Mouse (Mus musculus): ENCODE data around the gene Tmem53. TPM values are rescaled to one million over a fixed set of nuclear protein-coding genes. Genes with fewer than 3 reads are reported as not detected.
A peak's percentile ranks its signal among the peaks of the same experiment; 100 is the strongest.
"Not testable (repeated sequence)": the region's sequence is repeated elsewhere in the genome, so short reads cannot be mapped to it uniquely, and the experiment has no call there.

The Tmem53 gene
- polyA plus RNA-seq, 1 experiment from 2014 or later: 11.6 TPM

DNA sequence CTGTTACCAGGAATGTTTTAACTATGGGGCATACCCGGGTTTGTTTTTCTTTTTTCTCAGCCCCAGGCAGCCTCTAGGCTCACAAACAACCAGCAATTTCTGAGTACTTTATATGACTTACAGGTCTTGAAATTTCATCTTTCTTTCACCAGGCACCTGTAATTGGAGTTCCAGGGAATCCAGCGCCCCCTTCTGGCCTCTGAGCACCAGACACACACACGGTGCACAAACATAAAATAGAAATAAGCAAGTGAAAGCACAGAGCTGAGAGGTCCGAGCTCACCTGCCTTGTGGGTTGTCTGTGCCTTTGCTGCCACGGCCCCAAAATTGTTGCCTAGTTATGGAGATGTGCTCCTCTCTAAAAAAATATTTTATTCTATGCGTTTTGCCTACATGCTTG, 8.2 kb downstream of the Tmem53 start:
- ATAC-seq (ENCODE audit: low FRiP score); H3K4me2 ChIP-seq (replicated peaks); H3K4me1 ChIP-seq (replicated peaks; ENCODE audit: control insufficient read depth, insufficient read depth, low read length); H3K36me3 ChIP-seq (replicated peaks; ENCODE audit: control insufficient read depth, insufficient read depth); H3K9ac ChIP-seq; DNase-seq (ENCODE audit: low spot score); H3K27me3 ChIP-seq (ENCODE audit: control insufficient read depth, insufficient read depth, low read length); H3K4me3 ChIP-seq (replicated peaks; ENCODE audit: low read length); H3K9me3 ChIP-seq (ENCODE audit: control insufficient read depth, low read length); H3K27ac ChIP-seq: not testable (repeated sequence)
- WGBS: 75% methylated on average over 6 of the region's 6 CpGs

DNA sequence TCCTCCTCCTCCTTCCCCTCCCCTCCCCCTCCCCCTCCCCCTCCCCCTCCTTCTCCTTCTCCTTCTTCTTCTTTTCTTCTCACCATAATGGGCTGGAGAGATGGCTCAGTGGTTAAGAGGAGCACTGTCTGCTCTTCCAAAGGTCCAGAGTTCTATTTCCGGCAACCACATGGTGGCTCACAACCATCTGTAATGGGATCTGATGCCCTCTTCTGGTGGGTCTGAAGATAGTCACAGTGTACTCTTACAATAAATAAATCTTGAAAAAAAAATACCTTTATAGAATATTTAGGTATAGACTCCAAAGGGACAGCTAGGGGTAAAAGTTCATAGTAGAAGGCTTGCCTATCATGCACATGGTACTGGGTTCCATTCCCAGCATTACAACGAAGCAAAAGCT, 9.5 kb downstream of the Tmem53 start:
- WGBS: 90% methylated on average over 2 of the region's 2 CpGs
- H3K27ac ChIP-seq: no peak overlapping the region
- H3K27me3 ChIP-seq (ENCODE audit: control insufficient read depth, insufficient read depth, low read length): no peaks in the 10 kb centered on the region
- H3K4me3 ChIP-seq (replicated peaks; ENCODE audit: low read length): no peak overlapping the region
- no peaks in the 10 kb centered on the region; the same call in 1 of the 2 replicates for H3K4me1 ChIP-seq (replicated peaks; ENCODE audit: control insufficient read depth, insufficient read depth, low read length)
- DNase-seq (ENCODE audit: low spot score) (no peak), ATAC-seq (ENCODE audit: low FRiP score) (no peak)
- no peak overlapping the region for H3K4me2 ChIP-seq (replicated peaks)
- no peaks in the 10 kb centered on the region for H3K9me3 ChIP-seq (ENCODE audit: control insufficient read depth, low read length)
- no peaks in the 10 kb centered on the region for H3K36me3 ChIP-seq (replicated peaks; ENCODE audit: control insufficient read depth, insufficient read depth)
- no peak overlapping the region for H3K9ac ChIP-seq

- H3K27me3 ChIP-seq (ENCODE audit: control insufficient read depth, insufficient read depth, low read length): no peaks in the 10 kb centered on the region
- ATAC-seq (ENCODE audit: low FRiP score): no peak
Observed at GRCm38 (mm10) chr4:117262101-117262913, 10.6 kb downstream of the Tmem53 start.

GRCm38 (mm10) chr4:117262987-117263386, 11.2 kb downstream of the Tmem53 start:
- ATAC-seq (ENCODE audit: low FRiP score): no peak

More at GRCm38 (mm10) chr4:117262101-117262913, 10.6 kb downstream of the Tmem53 start:
- H3K27ac ChIP-seq: no peak overlapping the region
- no peaks in the 10 kb centered on the region for H3K9me3 ChIP-seq (ENCODE audit: control insufficient read depth, low read length)
- H3K4me1 ChIP-seq (replicated peaks; ENCODE audit: control insufficient read depth, insufficient read depth, low read length): no peaks in the 10 kb centered on the region; the same call in 1 of the 2 replicates
- no peak for DNase-seq (ENCODE audit: low spot score)
- no peaks in the 10 kb centered on the region for H3K36me3 ChIP-seq (replicated peaks; ENCODE audit: control insufficient read depth, insufficient read depth)
- WGBS: 77% methylated on average over 13 of the region's 13 CpGs
- H3K9ac ChIP-seq: no peak overlapping the region
- no peak overlapping the region for H3K4me2 ChIP-seq (replicated peaks)
- H3K4me3 ChIP-seq (replicated peaks; ENCODE audit: low read length): no peak overlapping the region

GRCm38 (mm10) chr4:117267284-117267683, 15.5 kb downstream of the Tmem53 start:
- Histone ChIP-seq H3K9ac (no peak overlapping the region), H3K4me2 (replicated peaks) (no peak overlapping the region), H3K36me3 (replicated peaks; ENCODE audit: control insufficient read depth, insufficient read depth) (peaks cover 13% of the 10 kb centered on the region), H3K4me3 (replicated peaks; ENCODE audit: low read length) (no peak overlapping the region), H3K27ac (no peak overlapping the region), H3K27me3 (ENCODE audit: control insufficient read depth, insufficient read depth, low read length) (no peaks in the 10 kb centered on the region), H3K9me3 (ENCODE audit: control insufficient read depth, low read length) (no peaks in the 10 kb centered on the region), H3K4me1 (replicated peaks; ENCODE audit: control insufficient read depth, insufficient read depth, low read length) (peaks cover 2% of the 10 kb centered on the region; the same call in 1 of the 2 replicates)
- DNase-seq (ENCODE audit: low spot score): peak; percentile 84
- WGBS: 6% methylated on average over 2 of the region's 2 CpGs
- no peak for ATAC-seq (ENCODE audit: low FRiP score)

More at GRCm38 (mm10) chr4:117262987-117263386, 11.2 kb downstream of the Tmem53 start:
- Histone ChIP-seq H3K9ac (no peak overlapping the region), H3K9me3 (ENCODE audit: control insufficient read depth, low read length) (no peaks in the 10 kb centered on the region), H3K4me1 (replicated peaks; ENCODE audit: control insufficient read depth, insufficient read depth, low read length) (no peaks in the 10 kb centered on the region; the same call in 1 of the 2 replicates), H3K27me3 (ENCODE audit: control insufficient read depth, insufficient read depth, low read length) (no peaks in the 10 kb centered on the region), H3K4me3 (replicated peaks; ENCODE audit: low read length) (no peak overlapping the region), H3K4me2 (replicated peaks) (no peak overlapping the region), H3K27ac (no peak overlapping the region), H3K36me3 (replicated peaks; ENCODE audit: control insufficient read depth, insufficient read depth) (no peaks in the 10 kb centered on the region)
- WGBS: 59% methylated on average over 8 of the region's 8 CpGs
- DNase-seq (ENCODE audit: low spot score): no peak

DNA sequence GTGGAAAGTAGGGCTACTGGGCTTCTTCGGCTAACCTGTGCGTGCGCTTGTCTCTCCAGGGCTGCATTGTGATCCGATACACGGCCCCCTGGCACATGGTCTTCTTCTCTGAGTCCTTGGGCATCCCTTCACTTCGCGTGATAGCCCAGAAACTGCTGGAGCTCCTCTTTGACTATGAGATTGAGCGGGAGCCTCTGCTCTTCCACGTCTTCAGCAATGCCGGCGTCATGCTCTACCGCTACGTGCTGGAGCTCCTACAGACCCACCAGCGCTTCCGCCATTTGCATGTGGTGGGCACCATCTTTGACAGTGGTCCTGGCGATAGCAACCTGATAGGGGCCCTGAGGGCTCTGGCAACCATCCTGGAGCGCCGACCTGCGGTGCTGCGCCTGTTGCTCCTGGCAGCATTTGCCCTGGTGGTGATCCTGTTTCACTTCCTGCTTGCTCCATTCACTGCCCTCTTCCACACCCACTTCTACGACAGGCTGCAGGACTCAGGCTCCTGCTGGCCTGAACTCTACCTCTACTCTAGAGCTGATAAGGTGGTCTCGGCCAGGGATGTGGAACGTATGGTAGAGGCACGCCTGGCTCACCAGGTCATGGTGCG, 16.2 kb downstream of the Tmem53 start:
- Histone ChIP-seq H3K36me3 (replicated peaks; ENCODE audit: control insufficient read depth, insufficient read depth) (peaks cover 19% of the 10 kb centered on the region), H3K27me3 (ENCODE audit: control insufficient read depth, insufficient read depth, low read length) (no peaks in the 10 kb centered on the region), H3K9me3 (ENCODE audit: control insufficient read depth, low read length) (no peaks in the 10 kb centered on the region), H3K9ac (no peak overlapping the region), H3K27ac (no peak overlapping the region), H3K4me1 (replicated peaks; ENCODE audit: control insufficient read depth, insufficient read depth, low read length) (peaks cover 9% of the 10 kb centered on the region; the same call in 1 of the 2 replicates), H3K4me3 (replicated peaks; ENCODE audit: low read length) (no peak overlapping the region), H3K4me2 (replicated peaks) (no peak overlapping the region)
- WGBS: 90% methylated on average over 25 of the region's 25 CpGs
- DNase-seq (ENCODE audit: low spot score) (no peak), ATAC-seq (ENCODE audit: low FRiP score) (no peak)

GRCm38 (mm10) chr4:117270278-117270677, 18.5 kb downstream of the Tmem53 start:
- ATAC-seq (ENCODE audit: low FRiP score) (peak; percentile 38; the same call in 1 of the 2 replicates), DNase-seq (ENCODE audit: low spot score) (peak; percentile 87)
- Histone ChIP-seq H3K9me3 (ENCODE audit: control insufficient read depth, low read length) (peaks cover 8% of the 10 kb centered on the region), H3K36me3 (replicated peaks; ENCODE audit: control insufficient read depth, insufficient read depth) (peaks cover 38% of the 10 kb centered on the region), H3K9ac (no peak overlapping the region), H3K4me1 (replicated peaks; ENCODE audit: control insufficient read depth, insufficient read depth, low read length) (peaks cover 9% of the 10 kb centered on the region; the same call in 1 of the 2 replicates), H3K27me3 (ENCODE audit: control insufficient read depth, insufficient read depth, low read length) (no peaks in the 10 kb centered on the region), H3K4me2 (replicated peaks) (no peak overlapping the region), H3K4me3 (replicated peaks; ENCODE audit: low read length) (no peak overlapping the region), H3K27ac (no peak overlapping the region)
- WGBS: 16% methylated on average over 6 of the region's 6 CpGs

- H3K27me3 ChIP-seq (ENCODE audit: control insufficient read depth, insufficient read depth, low read length): no peaks in the 10 kb centered on the region
- DNase-seq (ENCODE audit: low spot score) (no peak), ATAC-seq (ENCODE audit: low FRiP score) (peak; percentile 38)
- WGBS: 14% methylated on average over 12 of the region's 12 CpGs
- H3K4me3 ChIP-seq (replicated peaks; ENCODE audit: low read length): no peak overlapping the region
- H3K4me2 ChIP-seq (replicated peaks): no peak overlapping the region
- peaks cover 8% of the 10 kb centered on the region for H3K9me3 ChIP-seq (ENCODE audit: control insufficient read depth, low read length)
- H3K36me3 ChIP-seq (replicated peaks; ENCODE audit: control insufficient read depth, insufficient read depth): peaks cover 60% of the 10 kb centered on the region
- H3K27ac ChIP-seq: peak overlapping the region; percentile 57
- H3K4me1 ChIP-seq (replicated peaks; ENCODE audit: control insufficient read depth, insufficient read depth, low read length): peaks cover 9% of the 10 kb centered on the region; the same call in 1 of the 2 replicates
- no peak overlapping the region for H3K9ac ChIP-seq
Observed at GRCm38 (mm10) chr4:117272459-117272858, 20.7 kb downstream of the Tmem53 start.

- no peak for ATAC-seq (ENCODE audit: low FRiP score)
- 92% methylated on average over 4 of the region's 4 CpGs for WGBS
- Histone ChIP-seq H3K27ac (no peak overlapping the region), H3K4me1 (replicated peaks; ENCODE audit: control insufficient read depth, insufficient read depth, low read length) (peaks cover 9% of the 10 kb centered on the region; the same call in 1 of the 2 replicates), H3K9ac (no peak overlapping the region), H3K4me3 (replicated peaks; ENCODE audit: low read length) (no peak overlapping the region), H3K4me2 (replicated peaks) (no peak overlapping the region), H3K27me3 (ENCODE audit: control insufficient read depth, insufficient read depth, low read length) (no peaks in the 10 kb centered on the region), H3K36me3 (replicated peaks; ENCODE audit: control insufficient read depth, insufficient read depth) (peaks cover 68% of the 10 kb centered on the region), H3K9me3 (ENCODE audit: control insufficient read depth, low read length) (peaks cover 8% of the 10 kb centered on the region)
- DNase-seq (ENCODE audit: low spot score): no peak
Observed at GRCm38 (mm10) chr4:117274720-117275119, 23.0 kb downstream of the Tmem53 start.

Data from hindbrain, embryonic 14.5 days (tissue).